Mouse (Mus musculus): ENCODE measurements around the gene Igfn1.

Gene Igfn1

DNA sequence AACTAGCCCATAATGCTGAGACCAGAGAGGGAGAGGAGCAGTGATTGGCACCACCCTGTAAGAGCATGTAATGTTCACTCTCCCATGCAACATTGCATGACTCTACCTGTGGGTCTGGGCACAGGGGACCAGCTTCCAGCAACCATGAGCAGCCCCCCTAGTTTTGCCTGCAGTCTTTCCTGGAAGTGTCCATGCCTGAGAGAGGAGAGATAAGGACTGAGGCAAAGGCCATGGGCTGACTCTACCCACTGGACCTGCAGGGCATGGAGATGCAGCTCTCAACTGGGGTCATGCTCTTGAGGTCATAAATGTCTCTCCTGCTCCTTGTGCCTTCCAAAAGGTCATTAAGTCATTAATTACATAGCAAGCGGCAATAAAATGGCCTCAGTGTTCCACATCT is 70.1 kb downstream of the Igfn1 start:
- in situ Hi-C loops (cut with MboI; ENCODE audit: low sequenced_read_pairs), result no loop called here

DNA sequence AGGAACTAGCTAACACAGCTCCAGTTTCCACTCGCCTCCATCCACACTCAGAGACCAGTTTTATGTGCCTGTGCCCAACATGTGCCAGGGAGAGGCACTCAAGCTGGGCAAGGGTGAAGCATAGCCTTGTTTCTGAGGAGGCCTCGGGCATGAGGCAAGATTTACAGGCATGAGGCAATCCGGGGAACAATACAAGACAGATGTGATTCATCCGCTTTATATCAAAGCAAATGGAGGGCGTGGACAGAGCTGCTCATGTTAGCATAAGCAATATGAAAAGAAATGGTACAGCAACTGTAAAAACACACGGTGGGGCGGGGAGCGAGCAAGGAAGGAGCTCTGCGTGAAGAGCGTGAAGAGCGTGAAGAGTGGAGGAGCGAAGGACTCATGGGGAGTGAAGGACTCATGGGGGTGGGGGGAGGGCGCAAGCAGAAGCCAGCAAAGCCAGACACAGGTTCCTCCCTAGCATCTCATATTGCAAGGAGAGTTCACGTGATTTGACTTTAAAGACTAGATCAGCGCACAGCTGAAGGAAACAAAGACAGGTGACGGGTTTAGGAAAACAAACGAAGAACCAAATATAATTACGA is 72.3 kb downstream of the Igfn1 start:
- in situ Hi-C loops (cut with MboI; ENCODE audit: low sequenced_read_pairs), result no loop called here

GRCm38 (mm10) chr1:135929876-135930275 is 76.3 kb downstream of the Igfn1 start:
- in situ Hi-C loops (cut with MboI; ENCODE audit: low sequenced_read_pairs), result no loop called here

DNA sequence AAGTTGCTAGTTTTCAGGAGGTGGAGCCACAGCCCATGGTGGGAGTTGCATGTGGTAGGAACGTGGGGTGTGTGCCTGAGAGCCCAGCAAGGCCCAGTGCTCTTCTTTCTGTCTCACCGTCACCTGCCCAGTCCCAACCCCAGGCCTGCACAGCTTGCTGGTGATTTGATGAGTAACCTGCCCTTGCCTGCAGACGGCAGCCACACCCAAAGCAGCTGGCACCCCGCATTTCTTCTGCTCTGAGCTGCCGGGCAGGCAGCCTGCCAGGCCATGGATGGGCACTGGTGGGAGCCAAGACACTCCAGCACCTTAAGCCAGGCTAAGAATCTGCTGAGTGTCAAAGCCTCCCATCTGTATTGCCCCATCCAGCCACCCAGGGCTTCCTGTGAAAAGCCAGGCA is 80.3 kb downstream of the Igfn1 start:
- in situ Hi-C loops (cut with MboI; ENCODE audit: low sequenced_read_pairs), result no loop called here

DNA sequence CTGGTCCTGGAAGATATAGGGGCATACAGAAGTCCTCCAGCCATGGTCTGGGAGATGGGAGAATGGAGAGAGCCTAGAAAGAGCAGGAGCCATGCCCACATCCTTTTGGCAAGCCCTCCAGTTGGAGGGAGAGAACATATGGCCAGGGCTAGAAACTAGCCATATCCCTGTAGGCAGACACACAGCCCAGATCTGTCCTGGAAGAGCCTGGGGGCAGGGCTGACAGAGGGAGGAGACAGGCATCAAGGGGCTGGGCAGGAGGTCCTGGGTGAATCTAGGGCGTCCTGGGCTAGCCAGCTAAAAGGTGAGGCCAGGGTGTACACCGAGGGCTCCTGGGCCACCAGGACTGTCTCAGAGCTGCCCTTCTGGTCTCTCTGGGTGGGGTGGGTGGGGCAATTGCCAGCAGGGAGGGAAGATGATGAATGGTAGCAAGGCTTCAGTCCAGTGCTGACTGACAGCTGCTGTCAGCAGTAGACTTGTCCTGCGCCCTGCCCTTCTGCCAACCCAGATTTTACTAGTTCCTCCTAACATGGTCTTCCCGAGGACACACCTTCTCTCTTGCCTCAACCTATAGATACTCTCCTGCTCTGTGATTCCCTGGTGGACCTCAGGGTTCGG is 81.7 kb downstream of the Igfn1 start:
- in situ Hi-C loops (cut with MboI; ENCODE audit: low sequenced_read_pairs), result no loop called here

DNA sequence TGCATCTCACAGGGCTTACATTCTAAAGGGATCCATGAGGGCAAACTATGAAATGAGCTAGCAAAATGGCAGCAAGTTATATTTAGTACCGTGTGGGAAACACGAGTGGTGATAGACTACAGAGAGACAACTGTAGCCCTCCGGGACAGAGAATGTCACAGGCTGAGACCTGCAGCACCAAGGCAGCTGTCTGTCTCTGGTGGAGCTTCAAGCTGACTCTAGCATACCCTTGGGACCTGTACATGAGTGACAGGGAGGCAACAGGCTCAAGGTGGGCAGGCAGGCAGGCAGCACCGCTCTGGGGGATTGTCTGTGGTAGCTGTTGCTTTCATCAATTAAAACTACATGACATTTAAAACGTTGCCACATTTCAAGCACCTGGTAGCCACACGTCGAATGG is 82.9 kb downstream of the Igfn1 start:
- in situ Hi-C loops (cut with MboI; ENCODE audit: low sequenced_read_pairs), result no loop called here

GRCm38 (mm10) chr1:135918644-135919407 is 87.3 kb downstream of the Igfn1 start, which contains the start of gene Pkp1:
Pkp1 (minus strand) TSS chr1:135919207.
- in situ Hi-C loops (cut with MboI; ENCODE audit: low sequenced_read_pairs), result no loop called here

DNA sequence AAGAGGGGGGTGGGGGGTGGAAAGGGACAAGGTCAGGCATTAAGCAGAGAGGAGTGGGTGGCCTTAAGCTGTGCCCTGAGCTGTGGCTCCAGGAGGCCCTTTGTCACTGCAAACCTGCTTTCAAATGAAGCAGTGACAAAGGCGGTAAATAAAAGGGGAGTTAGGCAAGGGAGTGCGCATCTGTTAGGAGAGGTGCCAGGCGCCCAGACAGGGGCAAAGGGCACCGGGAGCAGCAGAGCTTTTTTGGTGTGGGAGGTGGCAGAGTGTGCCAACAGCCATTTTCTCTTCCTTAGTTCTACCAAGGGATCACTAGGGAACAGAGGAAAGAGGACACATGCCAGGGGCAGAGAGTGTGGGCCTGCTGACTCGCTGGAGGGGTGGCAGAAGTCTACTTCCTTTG is 88.9 kb downstream of the Igfn1 start:
- in situ Hi-C loops (cut with MboI; ENCODE audit: low sequenced_read_pairs), result no loop called here

DNA sequence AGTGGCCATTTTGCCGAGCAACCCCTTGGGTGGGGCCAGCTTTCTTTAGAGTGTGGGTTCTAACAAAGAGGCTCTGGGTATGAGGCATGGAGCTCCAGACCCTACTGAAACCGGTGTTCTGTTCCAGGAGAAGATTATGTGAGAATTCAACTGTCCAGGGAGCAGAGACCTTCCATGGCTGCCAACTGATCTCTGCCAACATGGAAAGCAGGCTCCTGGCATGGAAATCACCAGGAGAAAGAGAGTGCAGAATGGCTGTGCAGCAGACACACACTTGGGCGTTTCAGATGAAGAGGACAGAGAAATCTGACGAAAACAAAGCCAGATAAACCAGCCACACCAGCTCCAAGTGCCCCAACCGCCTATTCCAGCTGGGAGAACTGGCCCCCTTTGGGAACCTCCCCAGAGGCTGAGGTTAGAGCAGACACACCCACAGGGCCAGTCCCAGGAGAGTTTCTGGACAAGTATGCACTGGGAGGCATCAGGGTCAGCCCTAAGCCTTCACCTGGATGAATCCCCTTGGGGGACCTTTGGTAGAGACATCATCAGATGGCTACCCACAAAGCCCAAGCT is 89.6 kb downstream of the Igfn1 start:
- in situ Hi-C loops (cut with MboI; ENCODE audit: low sequenced_read_pairs), result no loop called here

DNA sequence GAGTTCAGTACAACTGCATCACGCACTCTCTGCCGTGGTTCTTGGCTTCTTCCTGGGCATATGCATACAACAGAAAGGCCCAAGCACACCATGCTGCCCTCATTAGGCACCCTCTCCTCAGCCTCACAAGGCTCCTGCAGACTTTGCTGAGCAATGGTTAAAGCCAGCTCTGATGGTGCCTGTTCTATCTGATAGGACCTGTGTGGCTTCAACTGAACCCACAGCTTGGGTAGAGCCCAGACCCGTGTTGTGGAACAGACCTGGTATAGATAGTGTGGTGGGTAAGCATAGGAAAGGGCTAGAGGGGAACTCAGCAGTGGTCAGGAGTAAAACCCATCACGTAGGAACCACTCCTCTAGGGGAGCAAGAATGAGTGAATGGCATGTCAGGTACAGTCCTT is 92.5 kb downstream of the Igfn1 start:
- in situ Hi-C loops (cut with MboI; ENCODE audit: low sequenced_read_pairs), result no loop called here

DNA sequence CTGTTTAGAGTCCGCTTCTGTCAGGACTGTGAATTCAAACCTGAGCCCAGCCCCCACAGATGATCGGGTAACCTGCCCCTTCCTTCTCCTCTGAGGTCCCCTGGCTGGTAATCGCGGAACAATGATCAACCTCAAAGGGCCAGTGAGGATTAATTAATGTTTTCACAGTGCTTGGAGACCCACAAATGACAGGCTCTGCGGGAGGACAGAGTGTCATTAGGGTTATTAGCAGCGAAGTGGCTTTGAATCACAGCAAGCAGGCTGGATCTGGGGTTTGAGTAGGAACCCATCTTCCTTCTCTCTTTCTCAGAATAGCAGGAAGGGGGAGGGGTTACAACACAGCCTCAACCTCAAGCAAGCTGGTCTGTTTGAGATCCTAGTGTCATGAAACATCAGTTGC is 96.8 kb downstream of the Igfn1 start:
- in situ Hi-C loops (cut with MboI; ENCODE audit: low sequenced_read_pairs), result no loop called here

DNA sequence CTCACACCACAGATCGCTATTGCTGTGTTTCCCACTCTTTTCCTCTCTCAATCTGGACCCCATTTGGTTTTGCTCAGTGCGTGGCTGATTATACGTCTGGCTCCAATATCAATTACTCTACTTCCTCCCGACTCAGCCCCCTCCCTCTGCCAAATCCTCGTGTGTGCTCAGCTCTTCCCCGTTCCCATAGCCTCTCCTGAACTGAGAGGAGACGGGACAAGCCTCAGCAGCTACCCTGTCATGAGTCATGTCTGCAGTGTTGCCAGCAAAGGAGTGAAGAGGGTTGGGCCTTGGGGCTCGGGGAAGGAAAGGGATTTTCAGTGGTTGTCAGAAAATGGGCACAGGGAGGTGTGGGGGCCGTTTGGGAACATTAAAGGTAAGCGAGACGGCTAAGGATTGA is 99.4 kb downstream of the Igfn1 start:
- in situ Hi-C loops (cut with MboI; ENCODE audit: low sequenced_read_pairs), result no loop called here

Data from CH12F3 (cell line).